Mouse (Mus musculus): ENCODE measurements around the gene Irf9. TPM values are rescaled to one million over a fixed set of nuclear protein-coding genes. Genes with fewer than 3 reads are reported as not detected.

Irf9 gene
- polyA plus RNA-seq, 1 experiment from 2014 or later = 14.7 TPM

GRCm38 (mm10) chr14:55584702-55585565 is 18.4 kb upstream of the Irf9 start, which contains the start of gene Emc9:
Gene Emc9 (minus strand): TSS chr14:55585302.
- Histone ChIP-seq H3K27ac (replicated peaks) (peak within 1 kb of the TSS; percentile 73), H3K27me3 (ENCODE audit: control insufficient read depth, insufficient read depth, low read length) (no peaks in the 10 kb centered on the region), H3K4me2 (replicated peaks; ENCODE audit: low read depth) (peak within 1 kb of the TSS; percentile 86), H3K4me3 (ENCODE audit: low read depth, low read length) (peak within 1 kb of the TSS; percentile 53), H3K36me3 (ENCODE audit: control insufficient read depth, insufficient read depth, low read length) (peaks cover 4% of the 10 kb centered on the region; the same call in 1 of the 2 replicates), H3K4me1 (replicated peaks; ENCODE audit: control insufficient read depth, insufficient read depth) (peaks cover 3% of the 10 kb centered on the region; the same call in 1 of the 2 replicates), H3K9me3 (ENCODE audit: control insufficient read depth, low read length) (no peaks in the 10 kb centered on the region), H3K9ac (ENCODE audit: low read length) (peak within 1 kb of the TSS; percentile 63)
- peak; percentile 85 for ATAC-seq (ENCODE audit: low FRiP score, low TSS enrichment)
- peak; percentile 78 for DNase-seq (ENCODE audit: low spot score)
- TF ChIP-seq CTCF (IDR thresholded peaks at IDR 0.05; ENCODE audit: low read depth) (no peak), EP300 (optimal IDR thresholded peaks at IDR 0.05) (no peak)
- 5% methylated on average over 43 of the region's 43 CpGs for WGBS

GRCm38 (mm10) chr14:55585566-55585960 is 17.8 kb upstream of the Irf9 start:
- 36% methylated on average over 6 of the region's 6 CpGs for WGBS
- H3K4me1 ChIP-seq (replicated peaks; ENCODE audit: control insufficient read depth, insufficient read depth) = peaks cover 3% of the 10 kb centered on the region; the same call in 1 of the 2 replicates
- no peak overlapping the region for H3K9ac ChIP-seq (ENCODE audit: low read length)
- no peak for TF ChIP-seq CTCF (IDR thresholded peaks at IDR 0.05; ENCODE audit: low read depth)
- TF ChIP-seq EP300 (optimal IDR thresholded peaks at IDR 0.05) = no peak
- peak overlapping the region; percentile 53 for H3K4me3 ChIP-seq (ENCODE audit: low read depth, low read length)
- no peaks in the 10 kb centered on the region for H3K9me3 ChIP-seq (ENCODE audit: control insufficient read depth, low read length)
- peak overlapping the region; percentile 73 for H3K27ac ChIP-seq (replicated peaks)
- H3K4me2 ChIP-seq (replicated peaks; ENCODE audit: low read depth) = peak overlapping the region; percentile 86
- DNase-seq (ENCODE audit: low spot score) = peak; percentile 39
- H3K27me3 ChIP-seq (ENCODE audit: control insufficient read depth, insufficient read depth, low read length) = no peaks in the 10 kb centered on the region
- ATAC-seq (ENCODE audit: low FRiP score, low TSS enrichment) = peak; percentile 44; the same call in 1 of the 2 replicates
- peaks cover 3% of the 10 kb centered on the region; the same call in 1 of the 2 replicates for H3K36me3 ChIP-seq (ENCODE audit: control insufficient read depth, insufficient read depth, low read length)

- no peak for ATAC-seq (ENCODE audit: low FRiP score, low TSS enrichment)
- Histone ChIP-seq H3K4me2 (replicated peaks; ENCODE audit: low read depth) (no peak overlapping the region), H3K4me3 (ENCODE audit: low read depth, low read length) (no peak overlapping the region), H3K36me3 (ENCODE audit: control insufficient read depth, insufficient read depth, low read length) (no peaks in the 10 kb centered on the region), H3K4me1 (replicated peaks; ENCODE audit: control insufficient read depth, insufficient read depth) (peaks cover 3% of the 10 kb centered on the region; the same call in 1 of the 2 replicates), H3K9me3 (ENCODE audit: control insufficient read depth, low read length) (no peaks in the 10 kb centered on the region), H3K9ac (ENCODE audit: low read length) (no peak overlapping the region), H3K27me3 (ENCODE audit: control insufficient read depth, insufficient read depth, low read length) (no peaks in the 10 kb centered on the region), H3K27ac (replicated peaks) (peak overlapping the region; percentile 73)
- TF ChIP-seq EP300 (optimal IDR thresholded peaks at IDR 0.05) = no peak
- peak; percentile 20; the same call in 1 of the 2 replicates for TF ChIP-seq CTCF (IDR thresholded peaks at IDR 0.05; ENCODE audit: low read depth)
- 90% methylated on average over 2 of the region's 2 CpGs for WGBS
- no peak for DNase-seq (ENCODE audit: low spot score)
Observed at GRCm38 (mm10) chr14:55586149-55586548, 17.2 kb upstream of the Irf9 start.

GRCm38 (mm10) chr14:55589271-55589670 is 14.1 kb upstream of the Irf9 start:
- peaks cover 5% of the 10 kb centered on the region for H3K4me1 ChIP-seq (replicated peaks; ENCODE audit: control insufficient read depth, insufficient read depth)
- 91% methylated on average over 5 of the region's 5 CpGs for WGBS

GRCm38 (mm10) chr14:55589771-55590448 is 13.5 kb upstream of the Irf9 start:
- Histone ChIP-seq H3K4me1 (replicated peaks; ENCODE audit: control insufficient read depth, insufficient read depth) (peaks cover 2% of the 10 kb centered on the region; the same call in 1 of the 2 replicates), H3K27me3 (ENCODE audit: control insufficient read depth, insufficient read depth, low read length) (no peaks in the 10 kb centered on the region), H3K9ac (ENCODE audit: low read length) (peak overlapping the region; percentile 69), H3K36me3 (ENCODE audit: control insufficient read depth, insufficient read depth, low read length) (no peaks in the 10 kb centered on the region), H3K27ac (replicated peaks) (peak overlapping the region; percentile 96), H3K4me3 (ENCODE audit: low read depth, low read length) (peak overlapping the region; percentile 72), H3K9me3 (ENCODE audit: control insufficient read depth, low read length) (no peaks in the 10 kb centered on the region), H3K4me2 (replicated peaks; ENCODE audit: low read depth) (peak overlapping the region; percentile 96)
- TF ChIP-seq EP300 (optimal IDR thresholded peaks at IDR 0.05) = no peak
- TF ChIP-seq CTCF (IDR thresholded peaks at IDR 0.05; ENCODE audit: low read depth) = no peak
- DNase-seq (ENCODE audit: low spot score) (no peak), ATAC-seq (ENCODE audit: low FRiP score, low TSS enrichment) (no peak)
- WGBS = 68% methylated on average over 10 of the region's 11 CpGs

More at GRCm38 (mm10) chr14:55589271-55589670, 14.1 kb upstream of the Irf9 start:
- no peak for TF ChIP-seq EP300 (optimal IDR thresholded peaks at IDR 0.05)
- no peak for TF ChIP-seq CTCF (IDR thresholded peaks at IDR 0.05; ENCODE audit: low read depth)
- Histone ChIP-seq H3K27ac (replicated peaks) (no peak overlapping the region), H3K4me2 (replicated peaks; ENCODE audit: low read depth) (no peak overlapping the region), H3K4me3 (ENCODE audit: low read depth, low read length) (no peak overlapping the region), H3K9me3 (ENCODE audit: control insufficient read depth, low read length) (no peaks in the 10 kb centered on the region), H3K27me3 (ENCODE audit: control insufficient read depth, insufficient read depth, low read length) (no peaks in the 10 kb centered on the region), H3K36me3 (ENCODE audit: control insufficient read depth, insufficient read depth, low read length) (no peaks in the 10 kb centered on the region), H3K9ac (ENCODE audit: low read length) (no peak overlapping the region)
- ATAC-seq (ENCODE audit: low FRiP score, low TSS enrichment) (no peak), DNase-seq (ENCODE audit: low spot score) (no peak)

Data from stomach, postnatal 0 days (tissue).